Mouse (Mus musculus): ENCODE measurements at regions not wholly inside any gene's neighbourhood (a gene's known extent, or its start where the extent isn't known, plus 50 kb on each side); places are given as distances from the start of the nearest gene placed in this dataset.

GRCm38 (mm10) chr1:39094001-39094400 lies 99.5 kb upstream of the Npas2 start:
- no peak for TF ChIP-seq GATA1 (IDR thresholded peaks at IDR 0.05; ENCODE audit: low read length)

GRCm38 (mm10) chr1:39095901-39096300 lies 97.6 kb upstream of the Npas2 start:
- TF ChIP-seq GATA1 (IDR thresholded peaks at IDR 0.05; ENCODE audit: low read length), result no peak

GRCm38 (mm10) chr1:39096726-39097125 lies 96.8 kb upstream of the Npas2 start:
- TF ChIP-seq GATA1 (IDR thresholded peaks at IDR 0.05; ENCODE audit: low read length), result no peak

- no peak for TF ChIP-seq GATA1 (IDR thresholded peaks at IDR 0.05; ENCODE audit: low read length)
Observed at GRCm38 (mm10) chr1:39097499-39097898, 96.0 kb upstream of the Npas2 start.

- no peak for TF ChIP-seq GATA1 (IDR thresholded peaks at IDR 0.05; ENCODE audit: low read length)
Observed at GRCm38 (mm10) chr1:39098154-39098553, 95.4 kb upstream of the Npas2 start.

GRCm38 (mm10) chr1:39099246-39099645 lies 94.3 kb upstream of the Npas2 start:
- TF ChIP-seq GATA1 (IDR thresholded peaks at IDR 0.05; ENCODE audit: low read length), result no peak

GRCm38 (mm10) chr1:39100492-39100891 lies 93.0 kb upstream of the Npas2 start:
- no peak for TF ChIP-seq GATA1 (IDR thresholded peaks at IDR 0.05; ENCODE audit: low read length)

- TF ChIP-seq GATA1 (IDR thresholded peaks at IDR 0.05; ENCODE audit: low read length), result no peak
Observed at GRCm38 (mm10) chr1:39102126-39102905, 91.2 kb upstream of the Npas2 start.

- no peak for TF ChIP-seq GATA1 (IDR thresholded peaks at IDR 0.05; ENCODE audit: low read length)
Observed at GRCm38 (mm10) chr1:39102989-39103910, 90.3 kb upstream of the Npas2 start.

GRCm38 (mm10) chr1:39105546-39106371 lies 87.8 kb upstream of the Npas2 start:
- no peak for TF ChIP-seq GATA1 (IDR thresholded peaks at IDR 0.05; ENCODE audit: low read length)

GRCm38 (mm10) chr1:39106372-39106643 lies 87.2 kb upstream of the Npas2 start:
- TF ChIP-seq GATA1 (IDR thresholded peaks at IDR 0.05; ENCODE audit: low read length), result no peak

- no peak for TF ChIP-seq GATA1 (IDR thresholded peaks at IDR 0.05; ENCODE audit: low read length)
Observed at GRCm38 (mm10) chr1:39106650-39107049, 86.9 kb upstream of the Npas2 start.

GRCm38 (mm10) chr1:39116319-39116718 lies 77.2 kb upstream of the Npas2 start:
- TF ChIP-seq GATA1 (IDR thresholded peaks at IDR 0.05; ENCODE audit: low read length), result no peak

- TF ChIP-seq GATA1 (IDR thresholded peaks at IDR 0.05; ENCODE audit: low read length), result peak; percentile 43
Observed at GRCm38 (mm10) chr1:39122316-39123015, 71.1 kb upstream of the Npas2 start.

Measured in G1E-ER4 (cell line).